Mouse (Mus musculus): Measurements from ENCODE around the gene 4930562C15Rik. TPM values are rescaled to one million over a fixed set of nuclear protein-coding genes. Genes with fewer than 3 reads are reported as not detected.

The 4930562C15Rik gene
- total and polyA plus RNA-seq, 2 experiments from 2014 or later, result 0.17 TPM; not detected in 1

GRCm38 (mm10) chr16:4880136-4880825, 45.1 kb downstream of the 4930562C15Rik start, which contains the start of gene Ubald1:
Ubald1 (minus strand) TSS chr16:4880315.
- WGBS, result 1% methylated on average over 48 of the region's 48 CpGs
- Histone ChIP-seq H3K4me3 (ENCODE audit: low read depth, low read length) (peak within 1 kb of the TSS; percentile 88), H3K9ac (peak within 1 kb of the TSS; percentile 98), H3K4me1 (ENCODE audit: insufficient read depth) (peaks cover 10% of the 10 kb centered on the region), H3K27me3 (ENCODE audit: insufficient read depth, low read length) (no peaks in the 10 kb centered on the region), H3K27ac (ENCODE audit: low read depth, low read length) (peak within 1 kb of the TSS; percentile 99), H3K36me3 (ENCODE audit: insufficient read depth) (peaks cover 5% of the 10 kb centered on the region; the same call in 1 of the 2 replicates), H3K4me2 (ENCODE audit: low read depth) (peak within 1 kb of the TSS; percentile 93), H3K9me3 (ENCODE audit: low read length) (no peaks in the 10 kb centered on the region)
- DNase-seq (peak; percentile 99), ATAC-seq (peak; percentile 88)
- TF ChIP-seq CTCF (IDR thresholded peaks at IDR 0.05; ENCODE audit: low read depth), result no peak

GRCm38 (mm10) chr16:4881400-4882351, 46.5 kb downstream of the 4930562C15Rik start:
- Histone ChIP-seq H3K4me2 (ENCODE audit: low read depth) (peak overlapping the region; percentile 93), H3K36me3 (ENCODE audit: insufficient read depth) (no peaks in the 10 kb centered on the region), H3K27me3 (ENCODE audit: insufficient read depth, low read length) (no peaks in the 10 kb centered on the region), H3K4me3 (ENCODE audit: low read depth, low read length) (peak overlapping the region; percentile 88), H3K9ac (peak overlapping the region; percentile 98), H3K9me3 (ENCODE audit: low read length) (no peaks in the 10 kb centered on the region), H3K27ac (ENCODE audit: low read depth, low read length) (peak overlapping the region; percentile 99), H3K4me1 (ENCODE audit: insufficient read depth) (peaks cover 10% of the 10 kb centered on the region)
- 75% methylated on average over 10 of the region's 10 CpGs for WGBS
- DNase-seq (no peak), ATAC-seq (no peak)
- TF ChIP-seq CTCF (IDR thresholded peaks at IDR 0.05; ENCODE audit: low read depth), result no peak

GRCm38 (mm10) chr16:4884930-4885329, 49.7 kb downstream of the 4930562C15Rik start:
- H3K9me3 ChIP-seq (ENCODE audit: low read length), result no peaks in the 10 kb centered on the region
- H3K4me2 ChIP-seq (ENCODE audit: low read depth), result no peak overlapping the region
- ATAC-seq, result no peak
- no peak for TF ChIP-seq CTCF (IDR thresholded peaks at IDR 0.05; ENCODE audit: low read depth)
- 0 out of 2 replicates have a peak overlapping the region, but pooled peaks have one; percentile 88 for H3K4me3 ChIP-seq (ENCODE audit: low read depth, low read length)
- H3K9ac ChIP-seq, result no peak overlapping the region
- no peaks in the 10 kb centered on the region for H3K27me3 ChIP-seq (ENCODE audit: insufficient read depth, low read length)
- peaks cover 16% of the 10 kb centered on the region for H3K4me1 ChIP-seq (ENCODE audit: insufficient read depth)
- no peak for DNase-seq
- no peak overlapping the region for H3K27ac ChIP-seq (ENCODE audit: low read depth, low read length)
- 94% methylated on average over 10 of the region's 10 CpGs for WGBS
- H3K36me3 ChIP-seq (ENCODE audit: insufficient read depth), result no peaks in the 10 kb centered on the region

GRCm38 (mm10) chr16:4885760-4886689, 50.8 kb downstream of the 4930562C15Rik start, which contains the start of gene Mgrn1:
Mgrn1 (plus strand) TSS chr16:4886249.
- no peak; the same call in 1 of the 2 replicates for TF ChIP-seq CTCF (IDR thresholded peaks at IDR 0.05; ENCODE audit: low read depth)
- DNase-seq, result peak; percentile 94
- H3K4me1 ChIP-seq (ENCODE audit: insufficient read depth), result peaks cover 16% of the 10 kb centered on the region
- no peaks in the 10 kb centered on the region for H3K27me3 ChIP-seq (ENCODE audit: insufficient read depth, low read length)
- no peaks in the 10 kb centered on the region for H3K9me3 ChIP-seq (ENCODE audit: low read length)
- peak within 1 kb of the TSS; percentile 94 for H3K9ac ChIP-seq
- peak within 1 kb of the TSS; percentile 82 for H3K4me2 ChIP-seq (ENCODE audit: low read depth)
- peak within 1 kb of the TSS; percentile 88 for H3K4me3 ChIP-seq (ENCODE audit: low read depth, low read length)
- ATAC-seq, result peak; percentile 92
- H3K27ac ChIP-seq (ENCODE audit: low read depth, low read length), result peak within 1 kb of the TSS; percentile 93
- WGBS, result 1% methylated on average over 57 of the region's 74 CpGs
- H3K36me3 ChIP-seq (ENCODE audit: insufficient read depth), result no peaks in the 10 kb centered on the region

- Histone ChIP-seq H3K9me3 (ENCODE audit: low read length) (no peaks in the 10 kb centered on the region), H3K4me1 (ENCODE audit: insufficient read depth) (peaks cover 16% of the 10 kb centered on the region), H3K27me3 (ENCODE audit: insufficient read depth, low read length) (no peaks in the 10 kb centered on the region), H3K4me3 (ENCODE audit: low read depth, low read length) (peak overlapping the region; percentile 88), H3K4me2 (ENCODE audit: low read depth) (peak overlapping the region; percentile 82), H3K9ac (peak overlapping the region; percentile 94), H3K27ac (ENCODE audit: low read depth, low read length) (peak overlapping the region; percentile 93), H3K36me3 (ENCODE audit: insufficient read depth) (no peaks in the 10 kb centered on the region)
- 0% methylated on average over 8 of the region's 8 CpGs for WGBS
- DNase-seq, result no peak
- no peak; the same call in 1 of the 2 replicates for ATAC-seq
- TF ChIP-seq CTCF (IDR thresholded peaks at IDR 0.05; ENCODE audit: low read depth), result no peak
These were observed 51.4 kb downstream of the 4930562C15Rik start for GRCm38 (mm10) chr16:4886690-4887020.

- ATAC-seq (no peak), DNase-seq (no peak)
- no peaks in the 10 kb centered on the region for H3K9me3 ChIP-seq (ENCODE audit: low read length)
- no peak for TF ChIP-seq CTCF (IDR thresholded peaks at IDR 0.05; ENCODE audit: low read depth)
- no peaks in the 10 kb centered on the region for H3K36me3 ChIP-seq (ENCODE audit: insufficient read depth)
- H3K9ac ChIP-seq, result no peak overlapping the region
- H3K27ac ChIP-seq (ENCODE audit: low read depth, low read length), result no peak overlapping the region
- no peaks in the 10 kb centered on the region for H3K27me3 ChIP-seq (ENCODE audit: insufficient read depth, low read length)
- no peak overlapping the region for H3K4me3 ChIP-seq (ENCODE audit: low read depth, low read length)
- 71% methylated on average over 4 of the region's 4 CpGs for WGBS
- H3K4me1 ChIP-seq (ENCODE audit: insufficient read depth), result peaks cover 16% of the 10 kb centered on the region
- H3K4me2 ChIP-seq (ENCODE audit: low read depth), result no peak overlapping the region
These were observed 55.0 kb downstream of the 4930562C15Rik start for GRCm38 (mm10) chr16:4890201-4890709.
